Mouse (Mus musculus) bone marrow macrophage, adult 2 months (primary cell): ENCODE results near the gene Ssbp2. TPM values are rescaled to one million over a fixed set of nuclear protein-coding genes. Genes with fewer than 3 reads are reported as not detected.
A peak's percentile ranks its signal among the peaks of the same experiment; 100 is the strongest.

ENCODE experiments used
- H3K27ac ChIP-seq: 2 replicates; pipeline ENCODE4 v1.5.1; 2012; ENCODE audit warnings: low read depth, low read length; ENCODE audit not compliant: insufficient read depth
- H3K4me1 ChIP-seq: 2 replicates; pipeline ENCODE4 v1.6.1; 2012; ENCODE audit warnings: low read length; ENCODE audit not compliant: control insufficient read depth, insufficient read depth
- H3K4me3 ChIP-seq: 2 replicates; pipeline ENCODE4 v1.5.1; 2012; ENCODE audit warnings: mild to moderate bottlenecking, low read length, moderate library complexity; ENCODE audit not compliant: insufficient read depth
- CTCF ChIP-seq: IDR thresholded peaks from 2 replicates; pipeline ENCODE4 v1.5.1; 2012; ENCODE audit warnings: low read depth, mild to moderate bottlenecking, low read length, moderate library complexity
- POLR2A ChIP-seq: IDR thresholded peaks from 2 replicates; pipeline ENCODE4 v1.6.1; 2012; ENCODE audit warnings: mild to moderate bottlenecking, low read depth, low read length, borderline replicate concordance
- polyA plus RNA-seq: library from polyadenylated mRNA; stranded (reverse); fragments of >200 nt; gene quantifications from 2 replicates; pipeline ENCODE4 v1.2.4, GENCODE M21; 2012; ENCODE audit not compliant: missing spikeins, insufficient read depth, insufficient read length

Gene Ssbp2
- polyA plus RNA-seq, 1 experiment = 8.5 TPM

DNA sequence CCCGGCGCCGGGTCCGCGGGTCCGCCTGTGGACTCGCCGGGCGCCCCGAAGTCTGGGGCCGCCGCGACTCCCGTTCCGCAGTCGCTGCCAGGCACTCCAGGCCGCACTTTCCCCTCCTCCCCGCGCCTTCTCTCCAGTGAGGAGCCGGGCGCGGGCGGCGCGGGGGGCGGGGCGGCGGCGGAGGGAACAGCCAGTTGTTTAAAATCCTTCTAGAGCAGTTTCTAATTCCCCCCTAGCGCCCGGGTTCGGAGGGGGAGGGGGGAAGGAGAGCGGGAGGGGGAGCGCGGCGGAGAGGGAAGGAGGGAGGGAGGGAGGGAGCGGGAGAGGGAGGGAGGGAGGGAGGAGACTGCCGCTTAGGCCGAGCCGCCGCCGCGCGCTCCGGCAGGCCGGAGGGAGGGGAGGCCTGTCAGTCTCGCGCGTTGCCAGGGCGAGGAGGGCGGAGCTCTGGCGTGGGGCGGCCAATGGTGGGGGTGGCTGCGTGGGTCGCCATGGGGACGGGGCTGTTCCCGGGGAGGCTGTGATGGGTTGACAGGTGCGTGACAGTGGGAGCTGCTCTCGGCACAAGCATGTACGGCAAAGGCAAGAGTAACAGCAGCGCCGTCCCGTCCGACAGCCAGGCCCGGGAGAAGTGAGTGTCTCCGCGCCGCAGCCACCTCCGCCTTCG, 670 bp downstream of the Ssbp2 start:
- Histone ChIP-seq H3K4me1 (peaks cover 10% of the 10 kb centered on the region; the same call in 1 of the 2 replicates), H3K4me3 (peak overlapping the region; percentile 85), H3K27ac (peak overlapping the region; percentile 80)
- TF ChIP-seq POLR2A (no peak), CTCF (no peak)

DNA sequence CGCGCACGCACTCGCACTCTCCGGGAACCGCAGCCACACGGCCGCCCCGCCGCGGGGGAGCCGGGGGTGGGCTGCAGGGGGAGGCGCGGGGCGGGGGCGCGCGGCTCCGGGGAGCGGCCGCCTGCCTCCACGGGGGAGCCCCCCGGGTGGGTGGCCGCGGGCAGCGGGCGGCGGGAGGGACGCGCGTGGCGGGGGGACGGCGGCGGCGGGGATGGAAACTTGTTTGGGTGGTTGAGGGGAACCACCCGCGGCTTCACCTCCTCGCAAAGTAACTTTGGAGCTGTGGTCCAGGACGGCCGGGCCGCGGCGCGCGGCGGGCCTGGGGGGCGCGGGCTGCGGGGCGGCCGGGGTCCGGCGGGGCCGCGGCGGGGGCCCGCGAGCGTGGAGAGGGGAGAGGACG, 1.2 kb downstream of the Ssbp2 start:
- Histone ChIP-seq H3K4me1 (peaks cover 10% of the 10 kb centered on the region; the same call in 1 of the 2 replicates), H3K4me3 (peak overlapping the region; percentile 85), H3K27ac (no peak overlapping the region)
- no peak for TF ChIP-seq CTCF
- TF ChIP-seq POLR2A = no peak

DNA sequence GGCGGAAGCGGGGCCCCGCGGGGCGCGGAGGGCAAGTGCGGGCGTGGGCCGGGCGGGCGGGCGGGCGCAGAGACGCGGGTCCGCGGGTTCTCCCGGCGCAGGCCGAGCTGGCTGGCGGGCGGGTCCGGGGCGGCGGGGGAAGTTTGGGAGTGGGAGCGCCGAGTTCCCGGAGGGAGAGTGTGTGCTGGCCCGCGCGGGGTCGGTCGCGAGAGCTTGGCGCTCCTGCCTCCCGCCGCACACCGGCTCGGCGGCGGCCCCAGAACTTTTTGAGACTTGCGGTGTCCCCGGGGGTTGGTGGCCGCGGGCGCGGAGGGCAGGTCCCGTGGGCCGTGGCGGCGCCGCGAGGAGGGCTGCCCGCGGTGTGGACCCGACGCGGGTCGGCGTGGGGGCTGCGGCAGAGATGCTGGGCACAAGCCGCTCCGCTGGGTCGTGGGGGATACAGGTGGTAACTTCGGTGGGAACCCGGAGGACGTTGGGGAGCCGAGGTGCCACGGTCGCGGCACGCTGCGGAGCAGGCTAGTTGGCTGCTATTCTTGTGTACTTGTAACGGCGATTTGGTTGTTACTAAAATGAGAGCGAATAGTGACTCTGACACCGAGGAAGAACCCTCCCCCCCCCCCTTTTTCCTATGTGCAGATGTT, 1.7 kb downstream of the Ssbp2 start:
- Histone ChIP-seq H3K27ac (no peak overlapping the region), H3K4me3 (peak overlapping the region; percentile 85), H3K4me1 (peaks cover 10% of the 10 kb centered on the region; the same call in 1 of the 2 replicates)
- TF ChIP-seq CTCF = no peak
- TF ChIP-seq POLR2A = no peak

DNA sequence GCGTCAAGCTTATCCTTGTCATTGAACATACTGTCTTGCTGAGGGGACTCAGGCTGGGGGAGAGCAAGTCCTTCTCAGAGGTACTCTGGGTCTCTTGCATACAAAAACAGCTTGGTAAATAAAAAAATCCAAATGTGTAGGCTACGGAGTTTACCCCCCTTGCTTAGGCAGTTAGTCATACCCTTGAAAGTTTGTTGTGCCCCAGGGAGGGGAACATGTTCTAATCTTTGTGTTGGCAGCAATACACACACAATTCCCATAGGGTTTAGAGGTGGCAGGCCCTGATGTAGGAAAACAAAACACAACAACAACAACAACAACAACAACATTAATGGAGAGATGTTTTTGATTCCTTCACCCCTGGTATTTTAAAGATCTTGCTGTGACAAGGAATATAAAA, 2.3 kb downstream of the Ssbp2 start:
- TF ChIP-seq POLR2A (no peak), CTCF (no peak)
- Histone ChIP-seq H3K4me1 (peaks cover 10% of the 10 kb centered on the region; the same call in 1 of the 2 replicates), H3K4me3 (no peak overlapping the region), H3K27ac (no peak overlapping the region)

DNA sequence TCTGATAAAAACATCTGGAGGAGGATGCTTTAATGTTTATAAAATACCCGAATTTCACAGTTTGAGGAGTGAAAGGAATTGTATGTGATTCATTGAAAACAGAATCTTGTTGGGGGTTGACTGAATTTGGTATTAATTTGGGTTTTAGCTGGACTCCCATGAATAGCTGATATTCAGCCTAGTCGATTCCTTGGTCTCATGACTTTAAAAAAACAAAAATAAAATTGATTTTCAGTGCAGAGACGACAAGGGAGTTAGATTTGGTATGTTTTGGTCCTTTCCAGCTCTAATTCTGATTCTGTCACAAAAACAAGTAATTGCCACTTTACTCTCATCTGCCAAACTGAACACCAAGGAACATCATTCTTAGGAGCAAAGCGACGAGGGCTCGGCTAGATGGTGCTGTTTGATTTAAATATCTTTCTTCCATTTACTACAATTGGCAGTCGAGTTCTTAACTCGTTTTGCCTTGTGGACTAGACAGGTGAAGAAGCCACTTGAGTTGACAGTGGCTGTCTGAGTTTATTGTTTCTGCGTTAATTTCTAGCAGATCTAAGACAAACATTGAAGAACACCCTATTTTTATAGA, 2.9 kb downstream of the Ssbp2 start:
- no peak overlapping the region for H3K27ac ChIP-seq
- TF ChIP-seq POLR2A (no peak), CTCF (no peak)
- peaks cover 10% of the 10 kb centered on the region; the same call in 1 of the 2 replicates for H3K4me1 ChIP-seq
- H3K4me3 ChIP-seq = no peak overlapping the region

DNA sequence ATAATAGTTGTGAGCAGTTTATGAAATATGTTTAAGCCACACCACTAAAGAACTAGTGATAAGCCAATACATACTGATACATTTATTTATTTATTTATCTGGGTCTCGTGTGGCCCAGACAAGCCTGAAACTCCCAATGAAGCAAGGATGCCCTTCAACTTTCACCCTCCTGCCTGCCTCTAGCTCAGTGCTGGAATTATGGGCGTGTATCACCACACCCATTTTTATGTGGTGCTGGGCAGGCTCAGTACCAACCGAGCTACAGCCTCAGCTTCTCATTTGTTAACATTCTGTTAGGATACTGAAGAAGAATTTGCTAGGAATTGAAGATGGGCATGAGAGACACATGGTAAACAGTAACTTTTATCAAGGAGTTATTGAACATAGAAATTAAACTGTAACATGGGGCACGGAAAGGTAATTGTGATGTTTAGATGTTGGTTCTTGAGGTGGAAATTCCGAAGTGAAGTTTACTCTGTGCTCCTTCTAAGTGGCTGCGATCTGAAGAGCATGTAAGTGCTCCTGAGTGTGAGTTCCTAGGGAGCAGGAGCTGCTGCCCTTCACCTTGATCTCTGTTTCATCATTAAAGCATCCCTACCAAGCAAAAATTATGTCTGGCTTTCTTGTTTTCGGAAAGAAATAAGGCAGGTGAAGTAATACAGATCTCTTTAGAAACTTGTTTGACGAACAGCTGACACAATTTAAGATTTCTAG, 5.1 kb downstream of the Ssbp2 start:
- TF ChIP-seq POLR2A (no peak), CTCF (no peak)
- Histone ChIP-seq H3K4me1 (peaks cover under 1% of the 10 kb centered on the region; the same call in 1 of the 2 replicates), H3K27ac (no peak overlapping the region), H3K4me3 (no peak overlapping the region)

DNA sequence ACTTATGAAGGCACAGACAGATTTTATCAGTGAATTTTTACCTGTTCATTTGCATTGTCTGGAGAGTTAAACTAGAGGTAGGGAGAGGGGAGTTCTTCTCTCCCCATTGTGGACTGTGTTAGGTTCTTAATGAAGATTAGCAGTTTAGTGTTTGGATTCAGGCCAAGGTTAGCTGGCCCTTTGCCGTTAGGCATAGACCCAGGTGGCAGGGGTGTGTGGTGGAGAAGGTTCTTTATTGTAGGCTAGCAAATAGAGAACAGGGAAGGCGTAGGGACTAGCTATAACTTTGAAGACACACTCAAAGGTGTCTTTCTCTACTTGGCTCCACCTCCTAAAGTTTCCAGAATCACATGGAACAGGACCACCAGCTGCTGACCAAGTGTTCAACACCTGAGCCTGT, 11.5 kb downstream of the Ssbp2 start:
- H3K4me1 ChIP-seq = no peaks in the 10 kb centered on the region

DNA sequence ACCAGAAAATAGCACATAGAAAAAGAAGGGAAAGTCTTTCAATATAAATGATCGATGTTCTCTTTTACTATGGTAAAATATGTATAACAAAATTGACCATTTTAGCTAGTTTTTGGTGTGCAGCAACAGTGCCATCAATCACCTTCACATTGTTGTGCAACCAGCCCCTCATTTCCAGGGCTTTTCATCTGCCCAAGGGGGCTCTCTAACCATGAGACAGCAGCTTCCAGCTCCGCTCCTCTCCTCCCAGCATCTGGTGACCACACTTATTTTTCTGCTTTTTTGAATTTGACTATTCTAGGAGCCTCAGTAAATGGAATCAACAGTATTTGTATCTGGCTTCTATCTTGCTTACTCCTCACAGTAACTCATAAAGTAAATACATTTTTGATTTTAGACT, 11.9 kb downstream of the Ssbp2 start:
- Histone ChIP-seq H3K4me3 (no peak overlapping the region), H3K4me1 (no peaks in the 10 kb centered on the region), H3K27ac (no peak overlapping the region)
- TF ChIP-seq CTCF = no peak
- TF ChIP-seq POLR2A = no peak

More for the DNA sequence above, 11.5 kb downstream of the Ssbp2 start:
- Histone ChIP-seq H3K27ac (no peak overlapping the region), H3K4me3 (no peak overlapping the region)
- no peak for TF ChIP-seq POLR2A
- TF ChIP-seq CTCF = no peak

DNA sequence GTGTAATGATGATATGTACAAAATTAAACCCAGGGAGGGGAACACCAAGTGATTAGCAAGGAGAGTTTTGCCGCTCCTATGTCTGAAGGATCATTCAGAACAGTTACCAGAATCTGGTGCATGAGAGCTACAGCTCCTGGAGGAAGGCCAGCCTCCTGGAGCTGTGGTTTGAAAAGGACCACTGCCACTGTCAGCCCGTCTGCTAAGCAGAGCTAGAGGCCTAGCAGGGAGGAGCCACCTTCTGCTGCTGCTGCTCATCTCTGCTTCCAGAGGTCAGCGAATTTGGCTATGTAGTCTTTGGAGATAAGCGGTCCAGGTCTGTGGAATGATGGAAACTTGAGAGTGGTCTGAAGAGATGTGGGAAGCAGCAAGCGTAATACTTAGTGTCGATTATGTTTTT, 13.4 kb downstream of the Ssbp2 start:
- TF ChIP-seq CTCF (no peak), POLR2A (no peak)
- Histone ChIP-seq H3K4me3 (no peak overlapping the region), H3K4me1 (no peaks in the 10 kb centered on the region), H3K27ac (no peak overlapping the region)

DNA sequence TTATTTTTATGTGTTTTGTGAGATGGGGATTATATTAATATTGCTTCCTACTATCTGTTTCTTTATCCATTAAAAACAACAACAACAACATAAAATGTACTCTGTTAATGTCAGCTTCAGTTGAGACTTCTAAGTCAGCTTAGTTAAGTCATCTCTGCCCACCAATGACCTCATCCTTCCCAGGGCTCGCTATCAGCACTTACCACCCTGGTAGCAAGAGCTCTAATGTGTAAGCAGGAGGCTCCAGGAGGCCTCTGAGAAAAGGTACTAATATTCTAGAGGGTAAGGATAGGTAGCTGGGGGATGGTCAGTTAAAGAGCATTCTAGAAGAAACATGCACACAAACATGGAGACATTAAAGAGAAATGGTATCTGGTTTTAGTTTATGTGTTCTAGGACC, 13.9 kb downstream of the Ssbp2 start:
- TF ChIP-seq POLR2A (no peak), CTCF (no peak)
- no peak overlapping the region for H3K4me3 ChIP-seq
- H3K4me1 ChIP-seq = no peaks in the 10 kb centered on the region
- H3K27ac ChIP-seq = no peak overlapping the region

DNA sequence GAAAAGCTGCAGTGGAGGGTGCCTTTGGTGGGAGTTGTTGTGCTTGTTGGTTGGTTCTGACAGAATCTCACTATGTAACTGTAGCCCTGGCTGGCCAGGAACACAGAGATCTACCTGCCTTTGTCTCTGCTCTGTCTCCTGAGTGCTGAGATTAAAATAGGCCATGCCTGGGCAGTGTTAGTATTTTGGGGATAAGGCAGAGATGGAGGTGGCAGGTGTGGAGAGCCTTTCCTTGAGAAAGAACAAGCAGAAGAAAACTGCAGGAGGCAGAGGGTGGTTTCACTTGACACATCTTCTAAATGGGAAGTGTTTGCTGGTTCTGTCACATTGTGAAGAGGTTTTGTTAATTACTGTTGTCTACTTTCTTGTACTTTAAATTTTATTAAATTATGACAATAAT, 15.8 kb downstream of the Ssbp2 start:
- Histone ChIP-seq H3K4me3 (no peak overlapping the region), H3K4me1 (no peaks in the 10 kb centered on the region), H3K27ac (no peak overlapping the region)
- TF ChIP-seq POLR2A = no peak
- TF ChIP-seq CTCF = no peak
